Mouse (Mus musculus) megakaryocyte-erythroid progenitor cell, adult 5-6 weeks (primary cell): ENCODE results near the gene Gm20683. TPM values are rescaled to one million over a fixed set of nuclear protein-coding genes. Genes with fewer than 3 reads are reported as not detected.
A peak's percentile ranks its signal among the peaks of the same experiment; 100 is the strongest.
"Not testable (repeated sequence)": the region's sequence is repeated elsewhere in the genome, so short reads cannot be mapped to it uniquely, and the experiment has no call there.

Experiments used
- ATAC-seq: replicated peaks from 2 replicates; pipeline ENCODE4 v1.8.0; 2016; ENCODE audit warnings: mild to moderate bottlenecking, inconsistent platforms; ENCODE audit not compliant: severe bottlenecking, poor library complexity, low FRiP score, low TSS enrichment
- total RNA-seq, 2 experiments: library from RNA; stranded (forward) in 1 of 2; stranded (reverse) in 1 of 2; fragments of 200-1000, 215-1000 nt in 1 of 2; fragments of >200 nt in 1 of 2; fragmentation: Nextera tagmentation in 1 of 2; gene quantifications; 2 replicates each; pipeline ENCODE4 v1.2.3; 2014 to 2017

Gene Gm20683
- total RNA-seq, 2 experiments from 2014 or later = 6.4 TPM; not detected in 1

DNA sequence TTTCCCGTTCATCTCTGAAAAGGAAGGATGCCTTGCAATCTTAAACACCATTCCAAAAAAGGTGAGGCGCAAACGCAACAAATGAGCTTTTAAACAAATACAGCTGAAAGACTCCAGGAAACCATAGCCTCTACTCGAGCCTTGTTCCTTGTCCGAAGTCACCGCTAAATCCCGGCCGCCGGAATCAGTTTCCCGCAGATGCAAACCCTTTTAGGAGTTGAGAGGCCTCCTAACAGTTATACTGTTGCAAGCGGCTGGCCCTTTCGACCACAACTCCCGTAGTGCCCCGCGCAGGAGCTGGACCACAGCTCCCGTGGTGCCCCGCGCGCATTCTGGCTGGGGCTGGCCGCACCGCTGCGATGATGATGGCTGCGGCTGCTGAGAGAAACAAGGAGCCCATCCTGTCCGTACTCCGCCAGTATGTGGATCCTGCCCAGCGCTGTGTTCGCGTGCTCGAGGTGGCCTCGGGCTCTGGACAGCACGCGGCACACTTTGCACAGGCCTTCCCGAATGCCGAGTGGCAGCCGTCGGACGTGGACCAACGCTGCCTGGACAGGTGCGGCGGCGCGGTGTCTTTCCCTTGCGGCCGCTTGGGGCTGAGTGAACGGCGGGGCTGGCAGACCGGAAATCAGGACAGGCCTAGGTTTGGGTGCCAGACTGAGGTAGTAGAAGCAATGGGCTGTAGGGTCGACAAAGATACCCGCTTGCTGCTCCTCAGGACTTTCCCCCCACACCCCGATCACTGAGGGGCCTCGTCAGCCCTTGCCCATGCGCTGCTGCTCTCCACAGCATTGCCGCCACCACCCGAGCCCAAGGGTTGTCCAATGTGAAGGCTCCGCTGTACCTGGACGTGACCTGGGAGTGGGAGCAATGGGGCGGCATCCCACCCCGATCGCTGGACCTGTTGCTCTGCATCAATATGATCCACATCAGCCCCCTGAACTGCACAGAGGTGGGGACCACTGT is 33.9 kb upstream of the Gm20683 start:
- peak; percentile 79 for ATAC-seq

GRCm38 (mm10) chr17:25874721-25875170 is 33.2 kb upstream of the Gm20683 start, which contains the start of gene Mettl26:
TSS of gene Mettl26 (plus strand) at chr17:25875074.
- ATAC-seq = peak; percentile 69

DNA sequence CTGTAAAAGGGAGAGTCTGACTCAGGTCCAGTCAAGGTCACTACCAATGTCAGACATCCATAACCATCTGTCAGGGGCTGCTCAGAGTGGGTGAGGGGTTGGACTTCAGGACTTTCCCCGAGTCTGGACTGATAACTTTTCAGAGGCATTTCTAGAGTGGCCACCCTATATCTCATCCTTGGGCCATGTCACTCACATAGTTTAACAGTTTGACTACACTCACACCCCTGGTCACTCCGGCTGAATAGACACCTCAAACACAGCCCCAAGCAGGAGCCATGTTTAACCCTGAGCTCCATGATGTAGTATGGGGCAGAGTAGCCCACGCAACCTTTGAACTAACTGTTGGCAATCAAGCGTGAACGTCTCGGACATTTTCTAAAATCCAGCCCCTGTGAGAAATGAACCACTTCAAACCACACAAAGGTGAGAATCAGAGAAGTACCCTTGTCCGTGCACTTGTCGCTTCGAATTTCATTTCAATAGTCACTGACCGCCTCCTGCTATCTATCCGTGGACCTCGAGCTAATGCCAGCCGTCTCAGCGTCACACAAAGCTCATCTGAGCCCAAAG is 32.7 kb upstream of the Gm20683 start:
- ATAC-seq = no peak

GRCm38 (mm10) chr17:25873405-25874147 is 32.0 kb upstream of the Gm20683 start:
- ATAC-seq = no peak

DNA sequence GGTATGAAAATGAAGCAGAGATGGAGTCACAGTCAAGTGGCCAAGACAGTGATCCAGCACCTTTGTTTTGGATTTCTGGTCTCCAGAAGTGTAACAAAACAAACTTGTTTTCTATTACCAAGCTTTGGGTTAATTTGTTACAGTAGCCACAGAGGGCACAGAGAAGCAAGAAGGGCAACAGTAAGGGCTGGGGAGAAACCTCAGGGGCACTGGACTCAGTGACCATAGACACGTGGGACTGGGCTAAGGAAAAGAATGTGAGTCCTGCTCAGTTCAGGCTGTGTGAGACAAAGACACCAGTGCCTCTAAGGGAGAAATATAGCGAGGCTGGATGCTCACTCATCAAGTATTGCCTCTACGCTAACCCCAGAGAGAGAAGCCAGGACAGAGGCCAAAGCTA is 31.1 kb upstream of the Gm20683 start:
- no peak for ATAC-seq

GRCm38 (mm10) chr17:25871566-25871965 is 30.0 kb upstream of the Gm20683 start:
- not testable (repeated sequence) for ATAC-seq

DNA sequence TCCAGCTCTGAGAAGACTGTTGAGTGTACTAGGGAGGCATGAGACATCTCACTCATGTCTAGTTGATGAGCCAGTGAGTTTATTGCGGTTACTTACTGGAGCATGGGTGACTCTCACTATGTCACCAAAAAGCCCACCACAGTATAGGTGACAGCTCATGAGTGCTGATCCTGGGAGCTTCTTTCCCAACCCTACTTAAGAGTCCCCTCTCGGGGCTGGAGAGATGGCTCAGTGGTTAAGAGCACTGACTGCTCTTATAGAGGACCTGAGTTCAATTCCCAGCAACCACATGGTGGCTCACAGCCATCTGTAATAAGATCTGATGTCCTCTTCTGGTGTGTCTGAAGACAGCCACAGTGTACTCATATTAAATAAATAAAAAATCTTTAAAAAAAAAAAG is 28.4 kb upstream of the Gm20683 start:
- ATAC-seq = no peak

DNA sequence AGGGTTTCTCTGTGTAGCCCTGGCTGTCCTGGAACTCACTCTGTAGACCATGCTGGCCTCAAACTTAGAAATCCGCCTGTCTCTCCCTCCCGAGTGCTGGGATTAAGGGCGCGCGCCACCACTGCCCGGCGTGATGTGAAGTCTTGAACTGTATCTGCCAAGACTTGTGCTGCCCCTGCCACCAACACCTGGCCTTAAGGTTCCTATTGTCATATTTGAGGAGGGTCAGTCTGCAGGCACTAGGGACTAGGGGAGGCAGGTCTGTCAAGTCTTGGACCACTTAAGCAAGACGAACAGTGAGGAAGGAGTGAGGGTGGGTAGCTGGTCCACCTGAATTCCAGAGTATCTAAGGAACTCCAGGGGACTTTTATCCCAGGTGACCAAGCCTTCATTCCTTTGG is 27.9 kb upstream of the Gm20683 start:
- no peak for ATAC-seq

DNA sequence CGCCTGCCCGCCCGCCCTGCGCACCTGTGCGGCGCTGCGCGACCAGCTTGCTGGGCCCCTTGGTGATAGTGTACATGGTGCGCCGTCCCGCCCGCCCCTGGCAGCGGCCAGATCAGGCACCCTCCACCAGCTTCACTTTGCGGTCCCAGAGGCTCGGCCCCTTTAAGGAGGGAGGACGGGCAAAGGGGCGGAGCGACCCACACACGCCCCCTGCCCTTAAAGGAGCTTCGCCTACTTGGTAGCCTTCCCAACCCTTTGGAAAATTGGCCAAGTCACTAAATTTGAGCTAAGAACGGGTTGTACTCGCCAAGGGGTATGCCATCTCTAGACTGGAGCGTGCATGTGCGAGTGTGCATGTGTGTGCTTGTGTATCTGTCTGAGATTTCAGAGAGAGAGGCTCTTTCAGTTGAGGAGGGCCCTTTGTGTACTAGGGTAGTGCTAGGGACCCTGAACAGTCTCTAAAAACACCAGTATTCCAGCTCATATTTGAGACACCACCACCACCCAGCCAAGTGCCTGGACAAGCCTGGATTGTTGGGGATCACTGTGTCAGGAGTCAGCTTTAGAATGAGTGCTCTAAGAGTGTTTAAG is 27.1 kb upstream of the Gm20683 start, which contains the start of gene Mcrip2:
Gene Mcrip2 (minus strand): TSS at position 164 of the 591 bp plus-strand sequence.
- peak; percentile 77 for ATAC-seq

GRCm38 (mm10) chr17:25867836-25868600 is 26.5 kb upstream of the Gm20683 start:
- no peak; the same call in 1 of the 2 replicates for ATAC-seq

DNA sequence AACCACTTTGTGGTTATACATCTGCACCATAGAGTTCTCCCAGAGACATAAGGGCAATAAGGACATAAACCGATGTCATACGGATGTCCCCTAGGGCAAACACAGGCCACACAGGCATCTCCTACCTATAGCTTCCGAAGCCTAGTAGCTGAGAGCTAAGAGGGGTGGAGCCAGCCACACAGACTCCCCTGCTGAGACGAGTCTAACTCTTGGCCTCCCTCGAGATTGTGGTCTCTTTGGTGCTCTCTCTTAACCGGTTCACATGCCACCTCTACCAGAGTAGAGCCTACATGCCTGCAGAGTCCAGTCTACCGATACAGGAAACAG is 25.9 kb upstream of the Gm20683 start:
- ATAC-seq = peak; percentile 42; the same call in 1 of the 2 replicates

DNA sequence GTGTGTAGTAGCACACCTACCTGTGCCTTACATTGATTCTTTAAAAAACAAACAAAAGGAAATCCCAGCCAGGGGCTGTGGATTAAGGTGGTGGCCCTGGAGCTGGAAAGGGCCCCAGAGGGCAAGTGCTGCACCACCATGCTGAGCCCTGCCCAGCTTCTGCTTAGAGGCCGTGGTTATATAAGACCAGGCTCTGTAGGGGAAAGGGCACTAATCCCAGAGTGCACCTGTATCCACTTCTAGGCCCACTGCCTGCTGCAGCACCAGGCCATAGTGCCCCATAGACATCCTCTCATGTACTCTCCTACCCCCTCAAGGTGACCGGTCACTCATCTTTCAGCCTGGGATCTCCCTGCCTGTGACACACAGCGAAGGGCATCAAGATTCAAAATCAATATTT is 24.6 kb upstream of the Gm20683 start:
- no peak for ATAC-seq

GRCm38 (mm10) chr17:25865288-25865687 is 23.7 kb upstream of the Gm20683 start:
- no peak for ATAC-seq

DNA sequence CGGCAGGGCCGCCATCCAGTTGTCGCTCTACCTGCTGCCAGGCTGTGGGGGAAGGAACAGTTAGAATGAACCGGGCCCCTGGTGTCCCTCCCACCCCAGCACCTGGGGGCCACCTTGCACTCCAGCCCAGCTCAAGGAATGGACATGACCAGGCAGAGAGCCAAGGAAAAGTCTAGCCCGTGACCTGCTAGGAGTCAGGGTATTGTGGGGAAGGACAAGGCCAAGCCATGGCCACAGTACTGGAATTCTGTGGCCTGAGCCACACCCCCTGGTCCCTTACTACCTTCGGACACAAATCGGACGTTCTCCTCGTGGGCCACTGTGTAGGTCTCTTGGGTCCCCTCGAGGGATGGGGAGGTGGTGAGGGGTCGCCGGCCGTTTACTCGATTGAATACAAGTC is 22.7 kb upstream of the Gm20683 start:
- no peak for ATAC-seq

GRCm38 (mm10) chr17:25863681-25864080 is 22.1 kb upstream of the Gm20683 start:
- no peak for ATAC-seq

DNA sequence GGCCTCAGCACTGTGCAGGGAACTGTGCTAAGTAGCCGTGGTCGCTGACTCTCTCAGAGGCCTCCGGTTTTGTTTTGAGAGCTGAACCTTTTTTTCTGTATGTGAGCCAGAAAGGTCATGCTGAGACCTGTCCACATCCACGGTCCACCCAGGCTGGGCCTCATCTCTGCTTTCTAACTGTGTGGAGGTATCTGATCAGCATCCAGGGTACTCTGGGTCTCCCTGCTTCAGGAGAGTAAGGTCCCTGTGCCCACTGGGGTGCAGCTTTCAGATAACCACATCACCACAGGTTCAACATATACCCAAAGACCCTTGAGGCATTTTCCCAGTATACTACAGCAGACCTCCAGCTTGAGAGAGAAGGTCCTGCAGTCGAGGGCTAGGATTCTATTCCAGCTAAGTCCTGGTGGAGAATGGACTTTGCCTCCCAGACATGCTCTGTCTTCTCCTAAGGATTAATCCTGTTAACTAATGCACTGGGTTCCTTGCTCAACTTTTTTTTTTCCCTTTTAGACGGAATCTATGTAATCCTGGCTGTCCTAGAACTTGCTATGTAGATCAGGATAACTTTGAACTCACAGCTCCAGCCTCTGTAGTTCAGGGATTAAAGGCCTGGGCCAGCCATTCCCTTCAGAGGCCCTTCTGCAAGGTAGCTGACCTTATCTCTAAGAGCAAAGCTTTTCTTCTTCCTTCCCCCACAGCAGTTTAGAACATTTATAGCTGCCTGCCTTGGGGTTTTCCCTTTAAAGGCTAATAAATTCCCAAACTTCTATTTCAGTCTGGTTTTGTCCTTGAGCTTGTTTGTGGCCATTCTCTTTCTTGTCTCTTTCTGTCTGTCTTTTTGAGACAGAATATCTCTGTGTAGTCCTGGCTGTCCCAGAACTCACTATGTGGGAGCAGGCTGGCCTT is 20.4 kb upstream of the Gm20683 start:
- ATAC-seq = no peak

- ATAC-seq = peak; percentile 93
Measured at GRCm38 (mm10) chr17:25860832-25861703, 19.5 kb upstream of the Gm20683 start, which contains the start of gene Wdr90. TSS of gene Wdr90 (minus strand) at chr17:25861501.
